Mouse (Mus musculus): ENCODE data around the gene Irf2. TPM values are rescaled to one million over a fixed set of nuclear protein-coding genes. Genes with fewer than 3 reads are reported as not detected.

The Irf2 gene
- polyA plus RNA-seq, 1 experiment: 29.9 TPM

- TF ChIP-seq GATA1 (IDR thresholded peaks at IDR 0.05; ENCODE audit: borderline replicate concordance, low read length) (no peak), FLI1 (IDR thresholded peaks at IDR 0.05; ENCODE audit: low read length) (no peak)
- peaks cover 98% of the 10 kb centered on the region for H3K36me3 ChIP-seq (replicated peaks; ENCODE audit: low read length)
- H3K4me3 ChIP-seq (replicated peaks): no peak overlapping the region
- H3K27me3 ChIP-seq (replicated peaks): no peaks in the 10 kb centered on the region
- no peaks in the 10 kb centered on the region for H3K9me3 ChIP-seq
- peaks cover 46% of the 10 kb centered on the region for H3K4me1 ChIP-seq
These were observed 94.2 kb downstream of the Irf2 start for GRCm38 (mm10) chr8:46833763-46834162.

DNA sequence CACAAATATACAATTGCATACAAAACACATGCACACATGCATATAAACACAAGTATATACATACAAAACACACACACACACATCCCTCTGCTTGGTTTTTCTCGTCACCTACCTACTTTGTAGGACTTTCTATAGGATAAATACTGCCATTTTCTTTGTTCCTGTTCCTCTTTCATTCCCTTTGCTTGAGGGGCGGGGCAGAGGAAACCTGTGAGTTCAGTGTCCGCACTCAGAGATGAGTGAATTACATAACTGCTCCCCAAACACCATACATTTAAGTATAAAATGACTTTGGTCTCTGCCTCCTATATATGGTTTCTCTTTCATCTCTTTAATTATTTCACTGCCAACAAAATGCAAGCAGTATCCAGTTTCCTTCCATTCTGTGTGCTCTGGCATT lies 94.9 kb downstream of the Irf2 start:
- peaks cover 44% of the 10 kb centered on the region for H3K4me1 ChIP-seq
- H3K27me3 ChIP-seq (replicated peaks): no peaks in the 10 kb centered on the region
- no peak for TF ChIP-seq FLI1 (IDR thresholded peaks at IDR 0.05; ENCODE audit: low read length)
- TF ChIP-seq GATA1 (IDR thresholded peaks at IDR 0.05; ENCODE audit: borderline replicate concordance, low read length): no peak
- peaks cover 98% of the 10 kb centered on the region for H3K36me3 ChIP-seq (replicated peaks; ENCODE audit: low read length)
- H3K9me3 ChIP-seq: no peaks in the 10 kb centered on the region
- H3K4me3 ChIP-seq (replicated peaks): no peak overlapping the region

GRCm38 (mm10) chr8:46836011-46836652 lies 96.6 kb downstream of the Irf2 start:
- peaks cover 42% of the 10 kb centered on the region for H3K4me1 ChIP-seq
- H3K9me3 ChIP-seq: no peaks in the 10 kb centered on the region
- H3K4me3 ChIP-seq (replicated peaks): no peak overlapping the region
- peaks cover 98% of the 10 kb centered on the region for H3K36me3 ChIP-seq (replicated peaks; ENCODE audit: low read length)
- H3K27me3 ChIP-seq (replicated peaks): no peaks in the 10 kb centered on the region
- TF ChIP-seq FLI1 (IDR thresholded peaks at IDR 0.05; ENCODE audit: low read length) (no peak), GATA1 (IDR thresholded peaks at IDR 0.05; ENCODE audit: borderline replicate concordance, low read length) (no peak)

DNA sequence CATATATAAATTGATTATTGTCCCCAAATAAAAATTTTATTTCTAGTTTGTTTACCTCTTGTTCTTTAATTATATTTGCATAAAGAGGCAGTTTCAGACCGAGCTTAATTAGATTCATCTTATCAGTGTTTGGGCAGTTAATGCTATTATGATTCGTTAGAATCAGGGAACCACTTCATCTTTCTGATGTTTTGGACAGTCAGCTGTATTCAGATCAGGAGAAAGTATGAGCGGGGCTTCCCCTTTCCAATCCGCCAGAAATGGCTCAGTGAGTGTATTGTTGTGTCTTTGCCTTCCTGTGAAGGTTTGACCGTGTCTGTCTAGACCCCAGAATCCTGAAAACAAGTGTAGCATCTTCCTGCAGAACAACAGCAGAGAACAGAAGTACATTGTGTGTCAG lies 97.4 kb downstream of the Irf2 start:
- Histone ChIP-seq H3K4me3 (replicated peaks) (no peak overlapping the region), H3K9me3 (no peaks in the 10 kb centered on the region), H3K36me3 (replicated peaks; ENCODE audit: low read length) (peaks cover 98% of the 10 kb centered on the region), H3K27me3 (replicated peaks) (no peaks in the 10 kb centered on the region), H3K4me1 (peaks cover 43% of the 10 kb centered on the region)
- TF ChIP-seq GATA1 (IDR thresholded peaks at IDR 0.05; ENCODE audit: borderline replicate concordance, low read length) (no peak), FLI1 (IDR thresholded peaks at IDR 0.05; ENCODE audit: low read length) (no peak)

GRCm38 (mm10) chr8:46838052-46838451 lies 98.5 kb downstream of the Irf2 start:
- Histone ChIP-seq H3K27me3 (replicated peaks) (no peaks in the 10 kb centered on the region), H3K9me3 (no peaks in the 10 kb centered on the region), H3K4me3 (replicated peaks) (no peak overlapping the region), H3K4me1 (peaks cover 54% of the 10 kb centered on the region), H3K36me3 (replicated peaks; ENCODE audit: low read length) (peaks cover 98% of the 10 kb centered on the region)
- TF ChIP-seq GATA1 (IDR thresholded peaks at IDR 0.05; ENCODE audit: borderline replicate concordance, low read length) (no peak), FLI1 (IDR thresholded peaks at IDR 0.05; ENCODE audit: low read length) (no peak)

GRCm38 (mm10) chr8:46840390-46840789 lies 100.9 kb downstream of the Irf2 start:
- Histone ChIP-seq H3K9me3 (no peaks in the 10 kb centered on the region), H3K27me3 (replicated peaks) (no peaks in the 10 kb centered on the region), H3K4me1 (peaks cover 66% of the 10 kb centered on the region), H3K4me3 (replicated peaks) (no peak overlapping the region), H3K36me3 (replicated peaks; ENCODE audit: low read length) (peaks cover 96% of the 10 kb centered on the region)
- TF ChIP-seq FLI1 (IDR thresholded peaks at IDR 0.05; ENCODE audit: low read length) (no peak), GATA1 (IDR thresholded peaks at IDR 0.05; ENCODE audit: borderline replicate concordance, low read length) (no peak)

GRCm38 (mm10) chr8:46840791-46841190 lies 101.3 kb downstream of the Irf2 start:
- TF ChIP-seq GATA1 (IDR thresholded peaks at IDR 0.05; ENCODE audit: borderline replicate concordance, low read length) (no peak), FLI1 (IDR thresholded peaks at IDR 0.05; ENCODE audit: low read length) (no peak)
- no peaks in the 10 kb centered on the region for H3K27me3 ChIP-seq (replicated peaks)
- H3K36me3 ChIP-seq (replicated peaks; ENCODE audit: low read length): peaks cover 96% of the 10 kb centered on the region
- no peak overlapping the region for H3K4me3 ChIP-seq (replicated peaks)
- peaks cover 70% of the 10 kb centered on the region for H3K4me1 ChIP-seq
- no peaks in the 10 kb centered on the region for H3K9me3 ChIP-seq

GRCm38 (mm10) chr8:46842676-46843181 lies 103.2 kb downstream of the Irf2 start:
- peak overlapping the region; percentile 46 for H3K4me3 ChIP-seq (replicated peaks)
- TF ChIP-seq GATA1 (IDR thresholded peaks at IDR 0.05; ENCODE audit: borderline replicate concordance, low read length) (no peak), FLI1 (IDR thresholded peaks at IDR 0.05; ENCODE audit: low read length) (no peak)
- no peaks in the 10 kb centered on the region for H3K9me3 ChIP-seq
- peaks cover 96% of the 10 kb centered on the region for H3K36me3 ChIP-seq (replicated peaks; ENCODE audit: low read length)
- H3K27me3 ChIP-seq (replicated peaks): no peaks in the 10 kb centered on the region
- peaks cover 73% of the 10 kb centered on the region for H3K4me1 ChIP-seq

DNA sequence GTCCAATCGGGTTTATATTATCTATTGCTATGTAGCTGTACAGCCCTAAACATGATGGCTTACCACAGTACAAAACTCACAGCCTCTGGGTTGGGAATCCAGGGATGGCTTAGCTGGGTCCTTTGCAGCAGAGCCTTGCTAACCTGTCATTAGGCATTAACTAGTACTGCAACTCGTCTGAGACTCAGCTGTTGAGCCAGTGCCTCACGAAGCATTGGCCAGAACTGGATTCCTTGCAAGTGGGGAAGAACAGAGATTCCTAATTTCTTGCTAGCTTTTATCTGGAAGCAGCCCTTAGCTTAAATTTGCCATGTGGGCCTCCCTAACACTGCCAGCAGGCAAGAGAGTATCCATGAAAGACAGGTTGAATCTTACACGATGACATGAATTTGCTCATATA lies 104.3 kb downstream of the Irf2 start:
- Histone ChIP-seq H3K36me3 (replicated peaks; ENCODE audit: low read length) (peaks cover 94% of the 10 kb centered on the region), H3K4me3 (replicated peaks) (peak overlapping the region; percentile 87), H3K9me3 (no peaks in the 10 kb centered on the region), H3K27me3 (replicated peaks) (no peaks in the 10 kb centered on the region), H3K4me1 (peaks cover 82% of the 10 kb centered on the region)
- TF ChIP-seq GATA1 (IDR thresholded peaks at IDR 0.05; ENCODE audit: borderline replicate concordance, low read length): no peak
- no peak for TF ChIP-seq FLI1 (IDR thresholded peaks at IDR 0.05; ENCODE audit: low read length)

DNA sequence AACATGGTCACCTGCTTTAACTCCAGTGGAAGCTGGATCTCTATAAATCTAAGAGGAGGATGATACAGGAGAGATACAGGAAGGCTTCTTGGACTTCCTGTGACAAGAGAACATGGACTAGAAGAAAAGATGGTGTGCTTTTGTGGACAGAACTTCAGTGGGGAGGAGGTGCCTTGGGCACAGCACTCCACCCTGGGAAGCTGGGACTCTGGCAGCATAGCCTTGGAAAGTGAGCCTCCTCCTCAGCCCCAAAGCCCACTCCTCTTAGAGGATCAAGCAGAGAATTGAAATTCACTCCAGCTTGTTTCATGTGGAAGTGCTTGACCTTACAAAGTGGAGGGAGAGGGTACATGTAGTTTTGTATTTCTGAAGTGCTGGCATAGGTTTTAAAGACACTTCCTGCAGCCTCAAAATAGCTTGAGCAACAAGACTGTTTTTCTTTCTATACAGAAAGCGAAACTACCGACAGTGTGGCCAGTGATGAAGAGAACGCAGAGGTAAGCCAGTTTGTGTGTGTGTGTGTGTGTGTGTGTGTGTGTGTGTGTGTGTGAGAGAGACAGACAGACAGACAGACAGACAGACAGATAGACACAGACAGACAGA lies 104.9 kb downstream of the Irf2 start:
- no peaks in the 10 kb centered on the region for H3K9me3 ChIP-seq
- H3K4me1 ChIP-seq: peaks cover 88% of the 10 kb centered on the region
- no peak for TF ChIP-seq FLI1 (IDR thresholded peaks at IDR 0.05; ENCODE audit: low read length)
- no peak for TF ChIP-seq GATA1 (IDR thresholded peaks at IDR 0.05; ENCODE audit: borderline replicate concordance, low read length)
- peaks cover 93% of the 10 kb centered on the region for H3K36me3 ChIP-seq (replicated peaks; ENCODE audit: low read length)
- peak overlapping the region; percentile 87 for H3K4me3 ChIP-seq (replicated peaks)
- H3K27me3 ChIP-seq (replicated peaks): no peaks in the 10 kb centered on the region
